Mouse (Mus musculus): ENCODE measurements around the gene Fip1l1. TPM values are rescaled to one million over a fixed set of nuclear protein-coding genes. Genes with fewer than 3 reads are reported as not detected.
A peak's percentile ranks its signal among the peaks of the same experiment; 100 is the strongest.

Fip1l1 gene
- total RNA-seq (2021) = 10 to 100 TPM; 24.4 to 29.4 TPM

DNA sequence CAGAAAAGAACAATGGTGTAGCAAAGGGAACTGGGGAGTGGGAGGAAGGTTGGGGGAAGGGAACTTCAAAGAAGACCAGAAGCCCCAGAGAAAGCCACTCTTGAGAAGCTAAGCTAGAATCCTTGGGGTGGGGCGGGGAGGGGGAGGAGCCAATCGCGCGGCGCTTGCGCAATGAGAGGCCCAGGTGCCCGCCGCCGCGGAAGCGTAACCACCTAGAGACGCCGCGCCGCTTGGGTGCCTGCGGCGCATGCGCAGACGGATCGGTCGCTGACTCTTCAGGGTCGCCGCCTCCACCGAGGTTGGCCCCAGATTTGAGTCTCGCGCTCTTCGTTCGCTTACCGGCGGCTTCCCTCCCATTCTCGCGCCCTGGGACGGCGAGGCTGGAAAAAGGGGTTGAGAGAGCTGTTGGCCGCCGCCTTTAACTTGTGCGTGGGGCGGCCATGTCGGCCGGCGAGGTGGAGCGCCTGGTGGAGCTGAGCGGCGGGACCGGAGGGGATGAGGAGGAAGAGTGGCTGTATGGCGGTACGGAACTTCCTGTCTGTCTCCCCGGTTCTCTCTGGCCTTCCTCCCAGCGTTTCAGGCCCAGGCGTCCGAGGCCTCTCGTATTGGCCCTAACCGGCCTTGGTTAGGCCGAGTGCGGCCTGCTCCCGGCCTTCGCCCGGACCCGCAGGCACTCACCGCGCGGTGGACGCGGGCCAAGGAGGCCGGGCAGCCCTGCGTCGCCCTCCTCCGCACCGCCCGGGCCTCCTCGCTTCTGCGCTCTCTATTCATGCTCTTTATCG is at the start of gene Fip1l1:
Fip1l1 (plus strand) TSS at position 210 of the 782 bp plus-strand sequence.
- peak; percentile 79 for DNase-seq (ENCODE audit: low spot score)
- intact Hi-C loops (cut with DNase I) = no loop called here

DNA sequence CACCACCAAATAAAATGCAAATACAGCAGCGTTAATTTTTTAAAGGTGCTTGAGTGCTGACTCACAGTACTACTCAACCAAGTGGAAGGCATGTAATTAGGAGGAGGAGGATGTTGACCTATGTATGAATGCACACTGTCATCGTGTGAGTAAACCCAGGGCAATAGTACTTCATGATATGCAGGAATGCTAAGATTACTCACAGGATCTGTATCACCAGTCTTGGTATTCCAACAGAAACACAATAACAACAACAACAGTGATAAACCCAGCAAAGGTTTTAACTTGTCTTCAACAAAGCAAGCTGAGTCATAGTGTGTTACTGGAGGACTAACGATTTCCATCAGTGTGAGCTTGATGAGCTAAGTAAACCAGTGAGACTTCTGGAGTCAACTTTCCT is 42.5 kb upstream of the Fip1l1 start:
- DNase-seq (ENCODE audit: low spot score) = no peak
- intact Hi-C loops (cut with DNase I) = no loop called here

GRCm38 (mm10) chr5:74511686-74512085 is 23.6 kb upstream of the Fip1l1 start:
- intact Hi-C loops (cut with DNase I) = no loop called here
- no peak for DNase-seq (ENCODE audit: low spot score)

- intact Hi-C loops (cut with DNase I) = no loop called here
- no peak for DNase-seq (ENCODE audit: low spot score)
These were observed 8.2 kb upstream of the Fip1l1 start for GRCm38 (mm10) chr5:74527025-74527424.

DNA sequence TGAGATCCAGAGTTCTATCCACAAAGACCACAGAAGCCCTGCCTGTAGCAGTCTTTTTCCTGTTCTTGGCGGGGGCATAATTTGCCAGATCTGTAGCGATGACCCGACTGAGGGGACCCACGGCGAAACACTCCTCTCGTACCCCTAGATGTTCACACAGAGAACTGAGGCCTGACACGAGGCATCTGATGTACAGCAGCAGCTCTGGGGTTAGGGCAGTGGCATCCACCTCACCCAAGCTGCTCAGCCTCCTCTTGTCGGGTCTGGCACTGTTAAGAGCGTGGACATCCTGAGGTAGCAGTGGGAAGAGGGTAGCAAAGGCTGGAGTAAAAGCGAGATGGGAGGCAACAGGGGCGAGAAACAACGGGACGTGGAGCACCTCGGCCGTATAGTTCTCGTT is 4.5 kb upstream of the Fip1l1 start:
- intact Hi-C loops (cut with DNase I) = loop anchor here (5.0 kb wide), 3 partner anchors 143 to 627 kb away; no protein-coding TSS in a partner anchor
- DNase-seq (ENCODE audit: low spot score) = no peak

GRCm38 (mm10) chr5:74531630-74532280 is 3.5 kb upstream of the Fip1l1 start, which contains the start of gene Scfd2:
Gene Scfd2, minus strand, starts transcription at chr5:74531759.
- DNase-seq (ENCODE audit: low spot score) = peak; percentile 89
- intact Hi-C loops (cut with DNase I) = loop anchor here (5.0 kb wide), 3 partner anchors 144 to 626 kb away; no protein-coding TSS in a partner anchor

DNA sequence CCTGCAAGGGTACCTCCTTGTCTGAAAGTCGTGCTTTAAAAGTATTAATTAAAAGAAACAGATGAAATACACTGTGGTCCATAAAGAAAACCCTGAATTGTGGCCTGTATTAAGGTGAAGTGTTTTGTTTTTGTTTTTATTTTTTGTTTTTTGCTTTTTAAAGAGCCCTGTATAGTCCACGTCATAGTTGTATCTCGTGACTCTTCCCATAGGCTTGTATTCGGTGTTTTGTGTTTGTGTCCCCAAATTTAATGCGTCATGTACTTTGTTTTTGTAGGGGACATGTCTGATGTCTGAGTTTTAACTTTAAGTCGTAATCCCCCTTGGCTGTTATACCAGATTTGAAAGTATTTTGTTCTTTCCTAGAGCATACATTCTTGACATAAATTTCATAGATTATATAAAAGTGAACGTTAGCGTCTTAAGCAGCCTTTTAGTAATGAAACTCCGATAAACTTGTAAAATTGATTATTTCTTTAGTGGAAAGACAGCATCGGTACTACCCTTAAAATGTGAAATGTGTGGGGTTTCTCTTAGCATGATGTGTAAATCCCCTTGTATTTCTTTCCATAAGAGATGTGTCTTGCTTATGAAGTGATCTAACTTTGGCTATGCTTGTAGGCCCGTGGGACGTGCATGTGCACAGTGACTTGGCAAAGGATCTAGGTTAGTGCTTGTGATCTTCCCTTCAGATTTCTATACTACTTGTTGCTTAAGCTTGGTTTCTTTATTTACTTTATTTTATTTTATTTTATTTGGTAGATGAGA is 1.1 kb downstream of the Fip1l1 start:
- intact Hi-C loops (cut with DNase I) = no loop called here

GRCm38 (mm10) chr5:74545606-74546005 is 10.4 kb downstream of the Fip1l1 start:
- DNase-seq (ENCODE audit: low spot score) = no peak
- intact Hi-C loops (cut with DNase I) = no loop called here

More for the DNA sequence above, 1.1 kb downstream of the Fip1l1 start:
- DNase-seq (ENCODE audit: low spot score) = no peak

GRCm38 (mm10) chr5:74549566-74549965 is 14.3 kb downstream of the Fip1l1 start:
- no peak for DNase-seq (ENCODE audit: low spot score)
- intact Hi-C loops (cut with DNase I) = no loop called here

GRCm38 (mm10) chr5:74561151-74561550 is 25.9 kb downstream of the Fip1l1 start:
- intact Hi-C loops (cut with DNase I) = no loop called here
- no peak for DNase-seq (ENCODE audit: low spot score)

GRCm38 (mm10) chr5:74571767-74572166 is 36.5 kb downstream of the Fip1l1 start:
- intact Hi-C loops (cut with DNase I) = no loop called here
- no peak for DNase-seq (ENCODE audit: low spot score)

- DNase-seq (ENCODE audit: low spot score) = no peak
- intact Hi-C loops (cut with DNase I) = no loop called here
These were observed 53.9 kb downstream of the Fip1l1 start for GRCm38 (mm10) chr5:74589133-74589532.

- intact Hi-C loops (cut with DNase I) = no loop called here
- DNase-seq (ENCODE audit: low spot score) = no peak
These were observed 56.2 kb downstream of the Fip1l1 start for GRCm38 (mm10) chr5:74591413-74591812.

- DNase-seq (ENCODE audit: low spot score) = no peak
- intact Hi-C loops (cut with DNase I) = no loop called here
These were observed 57.9 kb downstream of the Fip1l1 start for GRCm38 (mm10) chr5:74593147-74593546.

DNA sequence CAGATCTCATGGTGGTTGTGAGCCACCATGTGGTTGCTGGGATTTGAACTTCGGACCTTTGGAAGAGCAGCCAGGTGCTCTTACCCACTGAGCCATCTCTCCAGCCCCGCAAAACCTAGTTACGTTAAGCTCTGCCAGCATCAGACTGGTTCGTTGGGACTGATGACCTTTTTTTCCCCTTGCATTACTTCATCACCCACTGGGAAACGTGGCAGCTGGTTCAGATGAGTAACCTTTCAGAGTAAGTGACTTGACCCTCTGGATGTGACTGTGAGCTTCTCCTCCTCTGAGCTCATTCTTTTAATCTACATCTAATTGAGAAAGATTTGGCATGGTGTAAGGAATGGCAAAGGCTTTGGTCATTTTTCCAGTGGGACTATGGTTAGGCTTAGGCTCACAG is 64.8 kb downstream of the Fip1l1 start:
- no peak for DNase-seq (ENCODE audit: low spot score)

DNA sequence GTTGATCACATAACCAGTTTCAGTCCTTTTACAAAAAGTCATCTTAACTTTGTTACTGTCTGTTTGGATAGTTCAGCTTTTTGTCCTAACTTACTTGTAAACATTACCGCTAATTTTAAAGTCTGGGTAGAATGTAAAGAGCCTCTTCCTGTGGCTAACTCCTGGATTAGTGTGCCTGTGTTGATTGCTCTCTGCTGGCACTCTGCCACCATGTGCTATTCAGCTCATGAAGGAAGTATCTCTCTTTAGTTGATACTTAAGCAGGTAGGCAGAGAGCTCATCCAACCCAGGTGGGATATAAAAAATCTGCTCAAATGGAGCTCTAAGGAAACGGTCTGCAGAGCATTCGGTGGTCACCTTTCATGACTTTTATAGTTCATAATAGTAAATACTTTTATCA is 65.9 kb downstream of the Fip1l1 start:
- intact Hi-C loops (cut with DNase I) = no loop called here
- no peak for DNase-seq (ENCODE audit: low spot score)

More for the DNA sequence above, 64.8 kb downstream of the Fip1l1 start:
- intact Hi-C loops (cut with DNase I) = no loop called here

- intact Hi-C loops (cut with DNase I) = no loop called here
- DNase-seq (ENCODE audit: low spot score) = no peak
These were observed 66.7 kb downstream of the Fip1l1 start for GRCm38 (mm10) chr5:74601965-74602364.

DNA sequence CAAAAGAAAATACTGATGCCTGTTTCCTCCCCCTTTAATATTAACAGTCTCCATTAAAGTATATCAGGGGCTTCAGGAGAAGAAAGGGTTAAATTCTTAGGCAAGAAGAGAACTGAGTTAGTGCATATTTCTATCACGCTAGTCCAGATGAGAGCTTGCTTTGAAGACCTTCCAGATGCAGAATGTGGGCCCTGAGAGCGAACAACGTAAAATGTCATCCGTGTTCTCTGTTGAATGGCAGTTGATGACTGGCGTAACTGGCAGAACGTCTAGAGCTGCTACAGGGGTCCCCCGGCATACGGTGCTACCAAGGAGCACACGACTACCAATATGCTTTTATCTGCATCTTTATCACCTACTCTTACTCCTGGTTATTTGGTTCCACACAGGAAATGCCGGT is 67.1 kb downstream of the Fip1l1 start:
- intact Hi-C loops (cut with DNase I) = no loop called here

DNA sequence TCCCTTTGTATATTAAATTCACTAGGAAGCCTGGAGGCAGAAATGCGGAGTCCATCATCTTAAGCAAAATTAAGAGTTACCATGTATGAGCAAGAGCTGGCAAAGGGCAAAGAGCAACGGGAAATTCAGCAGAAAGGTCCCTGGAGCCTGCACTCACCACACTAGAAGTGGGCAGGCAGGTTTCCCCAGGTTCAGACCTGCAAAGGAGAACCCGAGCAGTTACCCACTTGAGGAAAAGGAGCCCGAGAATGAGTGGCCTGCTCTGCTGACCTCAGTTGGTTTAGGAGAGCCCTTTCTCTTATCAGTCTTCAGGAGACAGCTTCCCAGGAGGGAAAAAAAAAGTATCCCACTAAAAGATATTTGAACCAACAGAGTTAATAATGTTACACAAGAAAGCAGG is 68.1 kb downstream of the Fip1l1 start:
- intact Hi-C loops (cut with DNase I) = no loop called here
- DNase-seq (ENCODE audit: low spot score) = no peak

More for the DNA sequence above, 67.1 kb downstream of the Fip1l1 start:
- no peak for DNase-seq (ENCODE audit: low spot score)

GRCm38 (mm10) chr5:74606213-74606612 is 71.0 kb downstream of the Fip1l1 start:
- intact Hi-C loops (cut with DNase I) = no loop called here
- DNase-seq (ENCODE audit: low spot score) = no peak
